Mouse (Mus musculus): ENCODE data around the gene Vmn2r115. TPM values are rescaled to one million over a fixed set of nuclear protein-coding genes. Genes with fewer than 3 reads are reported as not detected.
"Not testable (repeated sequence)": the region's sequence is repeated elsewhere in the genome, so short reads cannot be mapped to it uniquely, and the experiment has no call there.

Gene Vmn2r115
- not detected in 2 replicates for polyA plus RNA-seq (2015; fragmentation: Nextera tagmentation; extraction: Ambion mirVana)

- 41% methylated on average over 2 of the region's 2 CpGs for WGBS
- not testable (repeated sequence) for H3K4me1 ChIP-seq; H3K9ac ChIP-seq; ATAC-seq (replicated peaks); H3K27me3 ChIP-seq (replicated peaks); H3K27ac ChIP-seq; H3K4me2 ChIP-seq; H3K36me3 ChIP-seq (replicated peaks); H3K4me3 ChIP-seq; H3K9me3 ChIP-seq
Observed at GRCm38 (mm10) chr17:23343441-23343840, at the start of gene Vmn2r115. TSS of gene Vmn2r115 (plus strand) at chr17:23343741.

GRCm38 (mm10) chr17:23312437-23312836, 31.1 kb upstream of the Vmn2r115 start, which contains the start of gene Vmn2r114:
TSS of gene Vmn2r114 (minus strand) at chr17:23312537.
- not testable (repeated sequence) for H3K4me3 ChIP-seq; H3K9ac ChIP-seq; H3K9me3 ChIP-seq; H3K36me3 ChIP-seq (replicated peaks); H3K27me3 ChIP-seq (replicated peaks); ATAC-seq (replicated peaks); H3K4me2 ChIP-seq; H3K27ac ChIP-seq; H3K4me1 ChIP-seq
- 65% methylated on average over 2 of the region's 2 CpGs for WGBS

GRCm38 (mm10) chr17:23330657-23331056, 12.9 kb upstream of the Vmn2r115 start:
- no peak overlapping the region for H3K27ac ChIP-seq
- no peaks in the 10 kb centered on the region for H3K36me3 ChIP-seq (replicated peaks)
- H3K4me1 ChIP-seq: no peaks in the 10 kb centered on the region
- ATAC-seq (replicated peaks): no peak
- 72% methylated on average over 6 of the region's 6 CpGs for WGBS
- H3K27me3 ChIP-seq (replicated peaks): no peaks in the 10 kb centered on the region
- H3K9me3 ChIP-seq: peaks cover 7% of the 10 kb centered on the region
- no peak overlapping the region for H3K4me3 ChIP-seq
- H3K9ac ChIP-seq: no peak overlapping the region
- H3K4me2 ChIP-seq: no peak overlapping the region

- no peak for ATAC-seq (replicated peaks)
- H3K4me1 ChIP-seq: no peaks in the 10 kb centered on the region
- 79% methylated on average over 1 of the region's 1 CpGs for WGBS
Observed at GRCm38 (mm10) chr17:23351644-23352043, 8.1 kb downstream of the Vmn2r115 start.

GRCm38 (mm10) chr17:23384304-23384703, 40.8 kb downstream of the Vmn2r115 start, which contains the start of gene Vmn2r116:
TSS of gene Vmn2r116 (plus strand) at chr17:23384604.
- H3K36me3 ChIP-seq (replicated peaks); ATAC-seq (replicated peaks): not testable (repeated sequence)

More at GRCm38 (mm10) chr17:23351644-23352043, 8.1 kb downstream of the Vmn2r115 start:
- Histone ChIP-seq H3K36me3 (replicated peaks) (no peaks in the 10 kb centered on the region), H3K9ac (no peak overlapping the region), H3K4me3 (no peak overlapping the region), H3K9me3 (no peaks in the 10 kb centered on the region), H3K27ac (no peak overlapping the region), H3K4me2 (no peak overlapping the region), H3K27me3 (replicated peaks) (no peaks in the 10 kb centered on the region)

More at GRCm38 (mm10) chr17:23384304-23384703, 40.8 kb downstream of the Vmn2r115 start, which contains the start of gene Vmn2r116:
- H3K4me1 ChIP-seq; H3K27me3 ChIP-seq (replicated peaks); H3K4me2 ChIP-seq; H3K9ac ChIP-seq; H3K9me3 ChIP-seq; H3K27ac ChIP-seq; H3K4me3 ChIP-seq: not testable (repeated sequence)

Other genes starting within 250 kb of the Vmn2r115 start
- 25.4 and 29.9 TPM in 2 replicates for gene Zfp40, start 150.5 kb upstream of the Vmn2r115 start, polyA plus RNA-seq (2015; fragmentation: Nextera tagmentation; extraction: Ambion mirVana)
- gene Vmn2r114, start 31.2 kb upstream of the Vmn2r115 start, polyA plus RNA-seq (2015; fragmentation: Nextera tagmentation; extraction: Ambion mirVana): not detected in 2 replicates
- gene Vmn2r116, start 40.9 kb downstream of the Vmn2r115 start, polyA plus RNA-seq (2015; fragmentation: Nextera tagmentation; extraction: Ambion mirVana): not detected in 2 replicates
- not detected in 2 replicates for gene Vmn2r117, start 136.0 kb downstream of the Vmn2r115 start, polyA plus RNA-seq (2015; fragmentation: Nextera tagmentation; extraction: Ambion mirVana)
- 19.4 and 19.7 TPM in 2 replicates for gene Zfp213, start 220.5 kb downstream of the Vmn2r115 start, polyA plus RNA-seq (2015; fragmentation: Nextera tagmentation; extraction: Ambion mirVana)

All from midbrain, embryonic 15.5 days (tissue).